ENCODE assay signal across 9 mouse cellular contexts in genomic region chr2:26348241-26348640, GRCm38 (mm10). TPM values are rescaled to one million over a fixed set of nuclear protein-coding genes. Genes with fewer than 3 reads are reported as not detected.
A peak's percentile ranks its signal among the peaks of the same experiment; 100 is the strongest.
DNase-seq lines count a peak whose midpoint lies in the region; TF ChIP-seq lines count a peak whose summit lies in the region.
"Had no signal": no experiment of that assay in that cellular context is flagged by ENCODE, and none has a peak within 500 bp of the region (broad histone marks: within the 10 kb centered on the region; RNA-seq: fewer than 3 reads in every experiment).

No protein-coding gene starts in this region.

- no peak overlapping the region; the same call in 1 of the 2 replicates for H3K4me3 ChIP-seq in heart, embryonic 10.5 days
- no peak overlapping the region for H3K4me3 ChIP-seq in layer of hippocampus, adult 2 months
- no peak overlapping the region for H3K4me3 ChIP-seq in olfactory bulb, adult 2 months (ENCODE audit: insufficient read depth, low read depth, low read length)

- H3K9me3 ChIP-seq in heart, embryonic 10.5 days: no peaks in the 10 kb centered on the region

- WGBS in heart, embryonic 10.5 days: 65% methylated on average over 6 of the region's 6 CpGs
- WGBS in olfactory bulb, adult 2 months: 31% methylated on average over 6 of the region's 6 CpGs

- H3K4me1 ChIP-seq in heart, embryonic 10.5 days: peaks cover 42% of the 10 kb centered on the region
- H3K4me1 ChIP-seq in olfactory bulb, adult 2 months (ENCODE audit: control insufficient read depth, insufficient read depth, low read length): peaks cover 67% of the 10 kb centered on the region

- H3K36me3 ChIP-seq in heart, embryonic 10.5 days: peaks cover 71% of the 10 kb centered on the region

- DNase-seq in heart, embryonic 10.5 days (ENCODE audit: low spot score): no peak
- no peak for DNase-seq in heart, adult 18-20 months
- no peak for DNase-seq in layer of hippocampus, adult 2 months (ENCODE audit: low spot score in 2 of 2)
- DNase-seq in layer of hippocampus, postnatal 36 days: no peak
- DNase-seq in kidney, postnatal 14 days: peak; percentile 77
- no peak for DNase-seq in thymus, postnatal 14 days
- no peak for DNase-seq in gastrocnemius, adult 8-10 months (ENCODE audit: low spot score in 2 of 2)

- peak; percentile 24; the same call in 1 of the 2 replicates for TF ChIP-seq POLR2A in olfactory bulb, adult 2 months (IDR thresholded peaks at IDR 0.05; ENCODE audit: insufficient read depth, low read depth, low read length)

- peak overlapping the region; percentile 48 for H3K27ac ChIP-seq in heart, embryonic 10.5 days
- peak overlapping the region; percentile 10; the same call in 1 of the 2 replicates for H3K27ac ChIP-seq in layer of hippocampus, adult 2 months
- H3K27ac ChIP-seq in olfactory bulb, adult 2 months (ENCODE audit: insufficient read depth, low read depth, low read length): peak overlapping the region; percentile 99
- H3K27ac ChIP-seq: liver, embryonic 14.5 days had no signal

- H3K27me3 ChIP-seq in heart, embryonic 10.5 days (ENCODE audit: insufficient read depth, poor library complexity, severe bottlenecking): no peaks in the 10 kb centered on the region

- TF ChIP-seq CTCF in layer of hippocampus, adult 2 months (conservative IDR thresholded peaks at IDR 0.05): no peak
- TF ChIP-seq CTCF in olfactory bulb, adult 2 months (IDR thresholded peaks at IDR 0.05; ENCODE audit: insufficient read depth, low read depth, low read length): no peak

RNA-seq across cellular contexts. Expression of gene Dnlz, which starts 3.7 kb away (rescaled TPM):
- 32.7 and 34.7 TPM in 2 replicates for polyA plus RNA-seq in heart, embryonic 10.5 days (2016; fragmentation: Nextera tagmentation; extraction: Ambion mirVana)
- 10 to 100 TPM; 24.5 to 25.3 TPM for total RNA-seq in heart, adult 18-20 months (2021)
- total RNA-seq in layer of hippocampus, adult 2 months (2021): 10 to 100 TPM; 26.5 to 27.2 TPM
- 10 to 100 TPM; 25.7 to 26.5 TPM for total RNA-seq in layer of hippocampus, postnatal 36 days (2021)
- not detected in 2 replicates for polyA plus RNA-seq in olfactory bulb, adult 2 months (2012; ENCODE audit: insufficient read depth, insufficient read length, low replicate concordance, missing spikeins)
- total RNA-seq in gastrocnemius, adult 8-10 months (2022): 10 to 100 TPM; 19.6 to 21.5 (median 20.6) TPM

RNA-seq across cellular contexts. Expression of gene Card9, which starts 12.5 kb away (rescaled TPM):
- 0.31 and 0.62 TPM in 2 replicates for polyA plus RNA-seq in heart, embryonic 10.5 days (2016; fragmentation: Nextera tagmentation; extraction: Ambion mirVana)
- total RNA-seq in heart, adult 18-20 months (2021): 1 to 10 TPM in 1 of 2 experiments, under 1 TPM in 1; 0.89 to 1.1 TPM
- total RNA-seq in layer of hippocampus, adult 2 months (2021): 1 to 10 TPM; 1.5 to 2.1 TPM
- total RNA-seq in layer of hippocampus, postnatal 36 days (2021): 1 to 10 TPM; 1.6 to 2.1 TPM
- not detected in 2 replicates for polyA plus RNA-seq in olfactory bulb, adult 2 months (2012; ENCODE audit: insufficient read depth, insufficient read length, low replicate concordance, missing spikeins)
- total RNA-seq in gastrocnemius, adult 8-10 months (2022): under 1 TPM; 0.22 to 0.51 (median 0.47) TPM

RNA-seq across cellular contexts. Expression of gene Snapc4, which starts 32.2 kb away (rescaled TPM):
- polyA plus RNA-seq in heart, embryonic 10.5 days (2016; fragmentation: Nextera tagmentation; extraction: Ambion mirVana): 27.1 and 31.7 TPM in 2 replicates
- 1 to 10 TPM; 5.8 to 5.9 TPM for total RNA-seq in heart, adult 18-20 months (2021)
- 10 to 100 TPM; 72.5 to 88.9 TPM for total RNA-seq in layer of hippocampus, adult 2 months (2021)
- total RNA-seq in layer of hippocampus, postnatal 36 days (2021): 10 to 100 TPM; 65.3 to 72.3 TPM
- polyA plus RNA-seq in olfactory bulb, adult 2 months (2012; ENCODE audit: insufficient read depth, insufficient read length, low replicate concordance, missing spikeins): not detected in 2 replicates
- 1 to 10 TPM; 3.0 to 8.2 (median 4.9) TPM for total RNA-seq in gastrocnemius, adult 8-10 months (2022)

RNA-seq across cellular contexts. Expression of gene Gpsm1, which starts 32.9 kb away (rescaled TPM):
- 43.7 and 53.9 TPM in 2 replicates for polyA plus RNA-seq in heart, embryonic 10.5 days (2016; fragmentation: Nextera tagmentation; extraction: Ambion mirVana)
- total RNA-seq in heart, adult 18-20 months (2021): 100 to 1,000 TPM; 175 to 238 TPM
- total RNA-seq in layer of hippocampus, adult 2 months (2021): 10 to 100 TPM; 36.6 to 40.7 TPM
- 10 to 100 TPM; 34.5 to 41.8 TPM for total RNA-seq in layer of hippocampus, postnatal 36 days (2021)
- polyA plus RNA-seq in olfactory bulb, adult 2 months (2012; ENCODE audit: insufficient read depth, insufficient read length, low replicate concordance, missing spikeins): 357 TPM in 1 of 2 replicates, not detected in the other
- total RNA-seq in gastrocnemius, adult 8-10 months (2022): 1 to 10 TPM in 3 of 4 experiments, under 1 TPM in 1; 0.75 to 3.6 (median 1.6) TPM

RNA-seq across cellular contexts. Expression of gene Entr1, which starts 40.9 kb away (rescaled TPM):
- 94.7 and 113 TPM in 2 replicates for polyA plus RNA-seq in heart, embryonic 10.5 days (2016; fragmentation: Nextera tagmentation; extraction: Ambion mirVana)
- total RNA-seq in heart, adult 18-20 months (2021): 10 to 100 TPM; 44.9 to 45.2 TPM
- 100 to 1,000 TPM; 159 to 168 TPM for total RNA-seq in layer of hippocampus, adult 2 months (2021)
- 100 to 1,000 TPM; 151 to 165 TPM for total RNA-seq in layer of hippocampus, postnatal 36 days (2021)
- polyA plus RNA-seq in olfactory bulb, adult 2 months (2012; ENCODE audit: insufficient read depth, insufficient read length, low replicate concordance, missing spikeins): not detected in 2 replicates
- total RNA-seq in gastrocnemius, adult 8-10 months (2022): 10 to 100 TPM; 17.8 to 28.0 (median 24.8) TPM

Comparison
In these comparisons a context has a peak if more than half of its experiments do, and no peak if none do; other contexts are left out.
1. H3K27ac ChIP-seq: peak in every context shown above with its lines; median percentile 99 in olfactory bulb, adult 2 months; 48 in heart, embryonic 10.5 days; 10 in layer of hippocampus, adult 2 months.
2. RNA of gene Snapc4, which starts 32.2 kb away (total RNA-seq): 72.5 to 88.9 TPM in layer of hippocampus, adult 2 months and 65.3 to 72.3 TPM in layer of hippocampus, postnatal 36 days; 5.8 to 5.9 TPM in heart, adult 18-20 months and 3.0 to 8.2 TPM in gastrocnemius, adult 8-10 months; every median in the first group is over 4 times any median in the second.